Mouse (Mus musculus) urinary bladder, postnatal 10 days (tissue): Measurements from ENCODE around the gene Plod1.

Experiments
- DNase-seq: peaks from one replicate; pipeline ENCODE4 v3.0.0; 2022; ENCODE audit warnings: low spot score

The Plod1 gene

GRCm38 (mm10) chr4:147938148-147939096 is 1.9 kb upstream of the Plod1 start:
- no peak for DNase-seq

DNA sequence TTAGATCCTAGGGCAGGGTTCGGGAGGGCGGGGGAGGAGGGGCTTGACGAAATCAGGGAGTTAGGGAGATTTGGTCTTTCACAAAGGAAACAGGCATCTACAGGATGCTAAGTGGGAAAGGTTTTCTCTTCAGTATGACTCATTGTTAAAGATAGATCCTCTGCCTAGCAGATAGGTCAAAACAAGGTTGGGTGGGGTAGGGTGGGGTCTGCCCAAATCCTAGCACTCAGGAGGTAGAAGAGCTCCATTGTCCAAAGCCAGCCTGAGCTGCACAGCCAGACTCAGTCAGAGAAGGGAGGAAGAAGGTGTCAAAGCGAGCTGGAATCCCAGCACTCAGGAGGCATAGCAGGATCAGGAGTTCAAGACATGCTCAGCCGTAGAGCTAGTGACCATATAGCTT is 919 bp upstream of the Plod1 start:
- no peak for DNase-seq

DNA sequence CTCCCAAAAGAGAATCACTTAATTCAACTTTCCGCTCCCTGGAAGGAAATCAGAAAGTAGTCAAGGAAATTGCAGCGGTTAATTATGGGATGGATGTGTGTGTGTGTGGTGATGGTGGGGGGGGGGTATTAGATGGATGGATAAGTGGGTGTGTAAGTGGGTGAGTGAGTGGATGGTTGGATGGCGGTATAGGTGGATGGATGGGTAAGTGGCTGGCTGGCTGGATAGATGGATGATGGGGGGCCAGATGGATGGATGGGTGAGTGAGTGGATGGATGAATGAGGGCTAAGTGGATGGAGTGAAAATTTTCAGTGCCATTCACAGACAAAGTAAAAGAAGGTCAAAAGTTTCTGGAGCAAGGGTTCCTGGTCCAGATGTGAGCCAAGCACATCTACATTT is 454 bp upstream of the Plod1 start:
- no peak for DNase-seq

DNA sequence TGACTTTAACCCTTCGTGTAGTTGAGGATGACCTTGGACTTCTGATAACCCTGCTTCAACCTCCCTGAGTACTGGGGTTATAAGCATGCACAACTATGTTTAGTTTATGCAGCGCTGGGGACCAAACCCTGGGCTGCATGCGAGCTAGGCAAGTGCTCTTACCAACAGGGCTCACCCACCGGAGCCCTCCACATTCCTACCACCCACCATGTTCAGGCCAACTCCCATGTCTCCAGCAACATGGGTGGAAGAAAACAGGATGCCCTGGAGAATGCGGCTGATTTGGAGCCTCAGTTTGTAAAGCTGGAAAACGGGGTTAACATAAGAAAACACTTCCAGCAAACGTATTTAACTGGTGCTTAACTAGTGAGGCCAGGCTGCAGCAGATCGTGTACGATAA is 663 bp downstream of the Plod1 start:
- DNase-seq: no peak

- no peak for DNase-seq
Observed at GRCm38 (mm10) chr4:147934611-147935010, 2.0 kb downstream of the Plod1 start.

GRCm38 (mm10) chr4:147934134-147934533 is 2.4 kb downstream of the Plod1 start:
- DNase-seq: no peak

GRCm38 (mm10) chr4:147930946-147931345 is 5.6 kb downstream of the Plod1 start:
- DNase-seq: no peak

DNA sequence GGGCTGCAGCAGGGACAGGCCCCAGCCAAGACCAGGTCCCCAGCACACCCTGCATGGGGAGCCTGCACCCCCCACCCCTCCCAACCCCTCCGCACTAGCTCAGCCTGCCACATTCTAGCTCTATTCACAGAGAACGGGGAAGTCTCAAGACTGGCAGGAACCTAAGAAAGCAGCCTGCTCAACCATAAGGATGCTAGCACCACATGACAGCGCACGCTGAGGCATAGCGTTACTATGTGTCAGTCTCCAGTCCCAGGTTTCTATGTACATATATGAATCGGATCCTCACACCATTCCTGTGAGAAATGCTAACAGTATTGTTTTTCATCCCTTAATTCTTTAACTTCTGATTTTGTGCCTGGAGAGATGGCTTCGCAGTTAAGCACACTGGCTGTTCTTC is 8.0 kb downstream of the Plod1 start:
- no peak for DNase-seq

DNA sequence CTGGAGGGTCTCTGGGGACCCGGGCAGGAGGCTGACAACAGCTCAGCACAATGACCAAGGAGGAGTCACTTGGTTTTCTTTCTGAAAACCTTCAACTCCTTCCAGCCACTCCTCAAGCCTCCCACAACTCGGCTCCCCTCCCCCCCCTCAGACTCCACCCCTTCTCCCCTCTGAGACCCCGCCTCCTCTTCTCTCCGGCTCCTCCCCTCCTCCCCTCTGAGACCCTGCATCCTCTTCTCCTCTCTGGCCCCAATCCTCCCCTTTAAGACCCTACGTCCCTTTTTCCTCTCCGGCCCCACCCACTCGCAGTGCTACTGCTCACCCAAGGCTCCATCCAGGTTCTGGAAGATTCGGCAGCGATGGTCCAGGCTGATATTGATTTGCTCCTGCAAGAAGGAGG is 8.4 kb downstream of the Plod1 start:
- no peak for DNase-seq

DNA sequence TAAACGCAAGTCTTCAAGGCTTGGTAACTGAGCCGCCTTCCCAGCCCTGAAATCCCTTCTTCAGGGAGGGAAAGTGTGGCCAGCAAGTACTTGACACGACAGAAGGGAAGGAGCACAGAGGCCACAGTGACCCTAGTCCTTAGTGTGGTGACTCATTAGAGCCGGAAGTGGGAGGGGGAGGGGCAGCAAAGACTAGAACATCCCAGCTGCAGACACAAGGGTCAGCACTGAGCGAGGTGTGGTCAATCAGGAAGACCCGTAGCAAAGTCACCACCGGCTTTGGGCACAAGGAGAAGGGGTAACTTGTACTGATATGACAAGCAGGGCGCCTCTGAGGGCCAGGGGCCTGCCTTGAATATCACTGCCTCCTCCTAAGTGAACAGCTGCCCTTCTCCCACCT is 8.9 kb downstream of the Plod1 start:
- no peak for DNase-seq

DNA sequence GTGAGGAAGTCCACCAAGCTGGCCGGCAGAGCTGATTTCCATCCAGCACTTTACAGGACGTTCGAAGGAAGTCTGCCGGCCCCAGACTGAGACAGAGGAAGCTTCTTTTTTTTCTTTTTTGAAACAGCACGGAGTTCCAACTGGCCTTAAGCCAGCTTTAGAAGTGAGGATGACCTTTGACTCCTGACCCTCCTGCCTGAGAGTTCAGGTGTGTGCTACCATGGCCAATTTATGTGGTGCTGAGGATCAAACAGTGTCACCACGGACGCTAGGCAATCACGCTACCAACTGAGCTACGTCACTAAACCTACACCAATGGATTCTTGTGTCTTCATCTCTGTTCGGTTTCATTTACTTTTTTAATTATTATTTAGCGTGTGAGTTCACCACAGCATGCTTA is 14.2 kb downstream of the Plod1 start:
- no peak for DNase-seq

DNA sequence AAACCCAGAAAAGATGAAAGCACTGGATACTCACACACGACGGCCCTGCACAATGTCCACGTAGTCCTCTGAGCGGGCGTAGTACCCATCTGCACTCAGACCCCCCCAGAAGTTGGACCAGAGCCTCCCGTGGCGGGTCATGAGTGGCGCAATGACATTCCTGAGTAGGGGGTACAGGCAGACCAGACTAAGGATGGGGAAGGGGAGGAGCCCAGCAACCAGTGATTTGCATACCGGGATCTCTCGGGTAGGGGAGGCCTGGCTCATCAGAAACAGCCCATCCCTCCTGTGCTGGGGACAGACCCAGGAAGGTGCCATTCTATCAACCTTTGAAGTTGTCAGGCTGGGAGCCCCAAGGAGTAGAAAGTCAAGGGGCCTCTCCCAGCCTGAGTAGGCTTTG is 15.6 kb downstream of the Plod1 start:
- DNase-seq: no peak

DNA sequence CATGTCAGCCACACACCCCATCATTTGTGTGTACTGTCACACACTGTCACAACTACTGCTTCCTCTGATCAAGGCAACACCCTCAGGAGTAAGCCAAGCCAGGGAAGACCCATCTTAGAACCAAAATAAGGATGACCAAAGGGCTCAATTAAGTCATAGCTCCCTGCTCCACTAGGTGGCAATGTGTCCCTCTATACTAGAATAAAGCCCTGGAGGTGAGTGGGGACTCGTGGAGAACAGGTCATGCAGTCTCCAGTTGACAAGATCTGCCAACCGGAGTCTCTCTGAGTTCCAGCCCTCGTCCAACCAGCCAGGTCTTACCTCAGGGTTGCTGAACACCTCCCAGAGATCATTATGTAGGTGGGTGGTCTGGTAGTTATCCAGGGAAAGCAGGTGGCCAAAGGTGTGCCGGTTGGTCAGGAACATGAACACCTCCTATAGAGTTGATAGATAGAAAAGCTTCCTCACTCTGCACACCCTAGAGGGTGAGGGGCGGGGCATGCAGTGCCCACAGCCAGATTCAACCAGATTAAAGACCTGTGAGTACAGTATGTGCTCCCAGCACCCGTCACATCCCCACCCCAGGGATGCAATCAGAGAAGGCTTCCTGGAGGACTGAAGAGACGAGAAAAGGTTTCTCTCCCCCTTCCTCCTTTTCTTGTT is 18.0 kb downstream of the Plod1 start:
- DNase-seq: no peak

GRCm38 (mm10) chr4:147909486-147909885 is 27.1 kb downstream of the Plod1 start:
- no peak for DNase-seq

GRCm38 (mm10) chr4:147906230-147906629 is 30.3 kb downstream of the Plod1 start:
- DNase-seq: no peak

GRCm38 (mm10) chr4:147905090-147905659 is 31.4 kb downstream of the Plod1 start:
- no peak for DNase-seq

DNA sequence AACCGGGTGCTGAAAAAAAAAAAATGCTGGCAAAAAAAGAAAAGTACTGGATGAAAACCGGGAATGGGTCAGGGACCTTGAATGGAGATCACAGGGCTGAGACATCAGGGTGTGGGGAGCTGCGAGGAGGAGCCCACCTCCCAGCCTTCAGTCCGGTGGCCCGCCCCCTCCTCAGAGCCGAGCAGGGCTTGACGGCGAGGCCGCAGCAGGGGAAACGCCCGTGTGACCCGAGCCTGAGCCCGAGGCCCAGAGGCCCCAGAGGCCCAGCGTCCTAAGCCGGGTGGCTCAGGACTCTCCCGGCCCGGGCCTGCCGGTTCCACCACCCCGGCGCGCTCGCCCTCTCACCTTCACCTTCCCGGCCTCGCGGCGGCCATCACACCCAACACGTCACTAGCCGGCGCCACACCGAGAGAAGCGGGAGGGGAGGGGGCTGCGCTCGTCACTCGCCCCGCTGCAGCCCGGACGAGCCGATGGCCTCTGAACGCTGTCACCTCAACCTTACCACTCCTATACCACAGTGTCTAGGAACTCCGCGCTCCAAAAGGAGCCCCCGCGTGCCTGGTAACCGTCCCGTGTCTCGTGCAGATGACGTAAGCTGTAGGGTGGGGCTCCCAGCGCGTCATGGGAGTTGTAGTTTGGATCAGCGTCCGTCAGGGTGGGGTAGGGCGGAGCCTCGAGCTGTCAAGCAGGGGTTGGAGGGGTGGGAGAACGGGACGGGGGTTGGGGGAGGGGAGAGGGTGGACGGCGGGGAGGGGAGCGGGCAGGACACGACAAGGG is 32.1 kb downstream of the Plod1 start, which contains the start of gene Mfn2:
Gene Mfn2 (minus strand): TSS at position 392 of the 777 bp plus-strand sequence.
- DNase-seq: peak; percentile 57

DNA sequence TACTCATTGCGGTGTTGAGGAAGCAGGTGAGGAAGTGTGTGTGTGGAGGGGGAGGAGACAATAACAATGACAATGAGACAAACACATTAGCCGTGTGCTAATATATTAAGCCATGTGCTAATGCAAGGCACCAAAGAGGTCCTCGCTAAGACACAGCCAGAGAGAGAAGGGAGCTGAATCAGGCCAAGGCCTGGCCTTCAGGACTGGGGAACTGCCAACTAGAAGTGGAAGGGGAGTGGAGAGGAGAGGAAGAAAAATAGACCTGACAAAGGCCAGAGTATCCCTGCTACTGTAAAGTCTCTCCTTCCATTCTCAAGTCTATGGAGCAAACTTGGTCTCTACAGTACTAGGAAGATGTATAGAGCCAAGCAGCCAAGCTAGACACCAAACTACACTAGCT is 33.0 kb downstream of the Plod1 start:
- DNase-seq: no peak

GRCm38 (mm10) chr4:147902906-147903500 is 33.6 kb downstream of the Plod1 start:
- no peak for DNase-seq

GRCm38 (mm10) chr4:147900452-147900851 is 36.1 kb downstream of the Plod1 start:
- no peak for DNase-seq

DNA sequence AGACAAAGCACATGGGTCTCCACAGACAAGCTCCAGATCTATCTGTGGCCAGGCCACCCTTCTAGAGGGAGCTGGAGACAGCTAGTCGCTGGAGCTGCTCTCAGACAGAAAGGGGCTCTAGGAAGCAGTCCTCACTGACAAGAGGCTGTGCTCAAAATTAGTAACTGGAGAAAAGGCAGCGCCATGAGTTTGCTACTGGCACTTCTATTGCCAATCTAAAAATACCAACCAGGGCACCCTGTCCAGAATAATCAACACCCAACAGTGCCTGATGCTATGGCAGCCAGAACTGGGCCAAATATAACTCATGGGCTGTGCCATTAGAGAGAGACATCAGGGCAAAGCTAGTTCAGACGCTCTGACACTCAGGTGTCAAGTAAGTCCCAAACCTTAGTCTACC is 39.2 kb downstream of the Plod1 start:
- no peak for DNase-seq

- no peak for DNase-seq
Observed at GRCm38 (mm10) chr4:147896411-147896810, 40.2 kb downstream of the Plod1 start.
